Mouse (Mus musculus): ENCODE results near the gene Lama5. TPM values are rescaled to one million over a fixed set of nuclear protein-coding genes. Genes with fewer than 3 reads are reported as not detected.

Lama5 gene
- polyA plus RNA-seq, 2 experiments: 31.2 to 47.3 TPM

- Histone ChIP-seq H3K9ac (ENCODE audit: low read depth, low read length, severe bottlenecking) (no peak overlapping the region), H3K4me2 (replicated peaks; ENCODE audit: low read depth, low read length, severe bottlenecking) (no peak overlapping the region), H3K4me1 (ENCODE audit: control insufficient read depth, insufficient read depth, low read length) (peaks cover 14% of the 10 kb centered on the region), H3K27ac (replicated peaks; ENCODE audit: low read depth, low read length) (no peak overlapping the region), H3K36me3 (ENCODE audit: control insufficient read depth, insufficient read depth, low read length) (peaks cover 17% of the 10 kb centered on the region), H3K27me3 (ENCODE audit: control insufficient read depth, insufficient read depth, low read length) (no peaks in the 10 kb centered on the region), H3K4me3 (replicated peaks; ENCODE audit: low read length) (no peak overlapping the region), H3K9me3 (ENCODE audit: control insufficient read depth, low read length) (no peaks in the 10 kb centered on the region)
- 92% methylated on average over 5 of the region's 5 CpGs for WGBS
- ATAC-seq (ENCODE audit: low FRiP score, low read depth): no peak
- no peak for TF ChIP-seq POLR2A (IDR thresholded peaks at IDR 0.05; ENCODE audit: borderline replicate concordance, extremely low read depth, insufficient read depth, insufficient read length)
- no peak for DNase-seq (ENCODE audit: low spot score)
Observed at GRCm38 (mm10) chr2:180254436-180255209, 29.0 kb upstream of the Lama5 start.

GRCm38 (mm10) chr2:180251838-180252237 is 26.2 kb upstream of the Lama5 start:
- Histone ChIP-seq H3K4me2 (replicated peaks; ENCODE audit: low read depth, low read length, severe bottlenecking) (no peak overlapping the region), H3K4me1 (ENCODE audit: control insufficient read depth, insufficient read depth, low read length) (peaks cover 8% of the 10 kb centered on the region; the same call in 1 of the 2 replicates), H3K27me3 (ENCODE audit: control insufficient read depth, insufficient read depth, low read length) (no peaks in the 10 kb centered on the region), H3K27ac (replicated peaks; ENCODE audit: low read depth, low read length) (no peak overlapping the region), H3K9me3 (ENCODE audit: control insufficient read depth, low read length) (no peaks in the 10 kb centered on the region), H3K36me3 (ENCODE audit: control insufficient read depth, insufficient read depth, low read length) (no peaks in the 10 kb centered on the region), H3K9ac (ENCODE audit: low read depth, low read length, severe bottlenecking) (no peak overlapping the region), H3K4me3 (replicated peaks; ENCODE audit: low read length) (no peak overlapping the region)
- DNase-seq (ENCODE audit: low spot score) (no peak), ATAC-seq (ENCODE audit: low FRiP score, low read depth) (no peak)
- TF ChIP-seq POLR2A (IDR thresholded peaks at IDR 0.05; ENCODE audit: borderline replicate concordance, extremely low read depth, insufficient read depth, insufficient read length): no peak
- WGBS: 53% methylated on average over 3 of the region's 3 CpGs

- H3K4me2 ChIP-seq (replicated peaks; ENCODE audit: low read depth, low read length, severe bottlenecking): no peak overlapping the region
- H3K36me3 ChIP-seq (ENCODE audit: control insufficient read depth, insufficient read depth, low read length): no peaks in the 10 kb centered on the region
- no peaks in the 10 kb centered on the region for H3K27me3 ChIP-seq (ENCODE audit: control insufficient read depth, insufficient read depth, low read length)
- H3K4me3 ChIP-seq (replicated peaks; ENCODE audit: low read length): no peak overlapping the region
- 31% methylated on average over 11 of the region's 11 CpGs for WGBS
- DNase-seq (ENCODE audit: low spot score) (peak; percentile 78), ATAC-seq (ENCODE audit: low FRiP score, low read depth) (peak; percentile 83)
- TF ChIP-seq POLR2A (IDR thresholded peaks at IDR 0.05; ENCODE audit: borderline replicate concordance, extremely low read depth, insufficient read depth, insufficient read length): no peak
- H3K9ac ChIP-seq (ENCODE audit: low read depth, low read length, severe bottlenecking): no peak overlapping the region
- H3K4me1 ChIP-seq (ENCODE audit: control insufficient read depth, insufficient read depth, low read length): peaks cover 3% of the 10 kb centered on the region; the same call in 1 of the 2 replicates
- no peaks in the 10 kb centered on the region for H3K9me3 ChIP-seq (ENCODE audit: control insufficient read depth, low read length)
- no peak overlapping the region for H3K27ac ChIP-seq (replicated peaks; ENCODE audit: low read depth, low read length)
Observed at GRCm38 (mm10) chr2:180250930-180251611, 25.4 kb upstream of the Lama5 start.

DNA sequence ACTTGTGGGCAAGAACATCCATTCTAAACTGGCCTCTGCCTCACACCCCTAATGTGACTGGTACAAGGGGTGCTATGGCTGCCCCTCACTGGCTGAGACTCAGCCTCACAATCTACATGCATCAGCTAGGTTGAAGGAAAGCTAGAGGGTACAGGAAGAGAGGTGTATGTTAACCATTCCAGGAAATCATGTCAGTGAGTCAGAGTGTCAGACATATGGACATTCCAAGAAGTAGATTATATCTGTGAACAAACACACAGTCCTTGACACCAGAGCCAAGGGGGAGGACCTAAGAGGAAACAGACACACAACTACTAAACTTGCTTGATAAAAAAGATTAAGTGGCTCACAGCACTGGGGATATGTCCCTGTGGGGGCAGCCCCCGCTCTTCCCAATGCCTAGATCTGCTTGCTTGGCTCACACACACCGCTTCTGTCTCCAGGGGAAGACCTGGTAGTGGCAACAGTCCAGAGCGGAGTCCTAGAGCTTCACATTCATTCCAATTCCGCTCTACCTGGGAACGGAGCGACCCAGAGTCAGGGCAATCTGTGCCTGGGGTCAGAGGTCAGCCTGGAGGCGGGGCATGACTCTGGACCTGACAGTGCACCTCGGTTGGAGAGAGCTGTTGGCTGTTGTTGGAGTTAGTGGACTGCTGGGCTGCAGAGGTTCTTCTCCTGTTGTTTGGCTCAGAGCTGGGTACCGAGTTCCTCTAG is 23.4 kb upstream of the Lama5 start:
- Histone ChIP-seq H3K36me3 (ENCODE audit: control insufficient read depth, insufficient read depth, low read length) (no peaks in the 10 kb centered on the region), H3K27me3 (ENCODE audit: control insufficient read depth, insufficient read depth, low read length) (no peaks in the 10 kb centered on the region), H3K27ac (replicated peaks; ENCODE audit: low read depth, low read length) (no peak overlapping the region), H3K4me3 (replicated peaks; ENCODE audit: low read length) (no peak overlapping the region), H3K9me3 (ENCODE audit: control insufficient read depth, low read length) (no peaks in the 10 kb centered on the region), H3K4me1 (ENCODE audit: control insufficient read depth, insufficient read depth, low read length) (no peaks in the 10 kb centered on the region), H3K9ac (ENCODE audit: low read depth, low read length, severe bottlenecking) (no peak overlapping the region), H3K4me2 (replicated peaks; ENCODE audit: low read depth, low read length, severe bottlenecking) (no peak overlapping the region)
- ATAC-seq (ENCODE audit: low FRiP score, low read depth) (no peak), DNase-seq (ENCODE audit: low spot score) (no peak)
- no peak for TF ChIP-seq POLR2A (IDR thresholded peaks at IDR 0.05; ENCODE audit: borderline replicate concordance, extremely low read depth, insufficient read depth, insufficient read length)
- 61% methylated on average over 9 of the region's 9 CpGs for WGBS

GRCm38 (mm10) chr2:180247916-180248315 is 22.3 kb upstream of the Lama5 start:
- Histone ChIP-seq H3K36me3 (ENCODE audit: control insufficient read depth, insufficient read depth, low read length) (no peaks in the 10 kb centered on the region), H3K27ac (replicated peaks; ENCODE audit: low read depth, low read length) (no peak overlapping the region), H3K4me3 (replicated peaks; ENCODE audit: low read length) (no peak overlapping the region), H3K27me3 (ENCODE audit: control insufficient read depth, insufficient read depth, low read length) (no peaks in the 10 kb centered on the region), H3K4me2 (replicated peaks; ENCODE audit: low read depth, low read length, severe bottlenecking) (no peak overlapping the region), H3K4me1 (ENCODE audit: control insufficient read depth, insufficient read depth, low read length) (no peaks in the 10 kb centered on the region), H3K9me3 (ENCODE audit: control insufficient read depth, low read length) (no peaks in the 10 kb centered on the region), H3K9ac (ENCODE audit: low read depth, low read length, severe bottlenecking) (no peak overlapping the region)
- DNase-seq (ENCODE audit: low spot score) (no peak), ATAC-seq (ENCODE audit: low FRiP score, low read depth) (no peak)
- 93% methylated on average over 5 of the region's 5 CpGs for WGBS
- TF ChIP-seq POLR2A (IDR thresholded peaks at IDR 0.05; ENCODE audit: borderline replicate concordance, extremely low read depth, insufficient read depth, insufficient read length): no peak
